Mouse (Mus musculus): ENCODE data around the gene Susd1.

- TF ChIP-seq CTCF (IDR thresholded peaks at IDR 0.05; ENCODE audit: extremely low read depth, insufficient read depth, insufficient read length, insufficient replicate concordance) (no peak), POLR2A (IDR thresholded peaks at IDR 0.05; ENCODE audit: low read depth, low read length) (no peak)
Measured at GRCm38 (mm10) chr4:59435951-59436350, 2.5 kb downstream of the Susd1 start.

Measured in spleen, adult 2 months (tissue).